Mouse (Mus musculus): Measurements from ENCODE around the gene Arhgap4.

- TF ChIP-seq CTCF (IDR thresholded peaks at IDR 0.05; ENCODE audit: low read depth) (no peak), EP300 (IDR thresholded peaks at IDR 0.05; ENCODE audit: low read depth) (no peak)
These were observed 54.4 kb downstream of the Arhgap4 start for GRCm38 (mm10) chrX:73867256-73867655.

Measured in liver, postnatal 0 days (tissue).